Mouse (Mus musculus): ENCODE results near the gene Plgrkt. TPM values are rescaled to one million over a fixed set of nuclear protein-coding genes. Genes with fewer than 3 reads are reported as not detected.
"Not testable (repeated sequence)": the region's sequence is repeated elsewhere in the genome, so short reads cannot be mapped to it uniquely, and the experiment has no call there.

Plgrkt gene
- polyA plus RNA-seq (2014; fragmentation: Nextera tagmentation; extraction: Ambion mirVana): 60.7 and 68.4 TPM in 2 replicates

GRCm38 (mm10) chr19:29366969-29367622 is at the start of gene Plgrkt, which contains the start of gene Cd274:
TSS of gene Plgrkt (minus strand) at chr19:29367390.
TSS of gene Cd274 (plus strand) at chr19:29367455.
- Histone ChIP-seq H3K4me3 (ENCODE audit: low read depth, low read length) (peak within 1 kb of the TSS; percentile 37), H3K9ac (ENCODE audit: low read depth, low read length) (peak within 1 kb of the TSS; percentile 19; the same call in 1 of the 2 replicates), H3K27me3 (ENCODE audit: control insufficient read depth, insufficient read depth, low read length) (no peaks in the 10 kb centered on the region), H3K4me1 (replicated peaks; ENCODE audit: control insufficient read depth, insufficient read depth, low read length) (peaks cover 3% of the 10 kb centered on the region; the same call in 1 of the 2 replicates), H3K9me3 (ENCODE audit: control insufficient read depth, low read length) (no peaks in the 10 kb centered on the region), H3K4me2 (replicated peaks; ENCODE audit: low read depth, low read length) (peak within 1 kb of the TSS; percentile 67), H3K27ac (ENCODE audit: low read depth, low read length) (no peak within 1 kb of the TSS), H3K36me3 (ENCODE audit: control insufficient read depth, insufficient read depth, low read length) (no peaks in the 10 kb centered on the region)
- DNase-seq (ENCODE audit: low spot score) (peak; percentile 62), ATAC-seq (ENCODE audit: low FRiP score) (no peak)
- WGBS: 5% methylated on average over 26 of the region's 26 CpGs

DNA sequence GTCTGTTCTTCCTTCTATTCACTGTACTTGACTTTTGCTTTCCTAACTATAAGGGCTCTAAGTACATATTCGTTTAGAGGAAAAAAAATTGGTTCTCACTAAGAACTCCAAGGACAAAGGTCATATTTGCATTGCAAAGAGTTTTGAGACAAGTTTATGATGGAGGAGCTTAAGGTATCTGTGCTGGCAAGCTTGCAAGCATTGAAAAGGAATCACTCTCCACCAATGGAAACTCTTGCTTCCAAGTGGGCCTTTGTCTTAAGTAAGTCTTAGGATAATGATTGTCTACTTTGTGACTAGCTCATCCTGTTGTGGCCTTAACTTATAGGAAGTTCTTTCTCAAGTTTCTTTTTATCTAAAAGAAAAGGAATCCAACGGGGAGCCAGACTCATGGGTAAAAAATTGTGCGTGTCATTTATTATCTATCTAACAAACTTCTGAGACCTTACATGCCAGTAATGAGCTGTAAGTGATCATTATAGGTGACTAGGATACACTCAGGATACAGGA is 49.3 kb upstream of the Plgrkt start:
- H3K4me2 ChIP-seq (replicated peaks; ENCODE audit: low read depth, low read length): no peak overlapping the region
- no peak overlapping the region for H3K9ac ChIP-seq (ENCODE audit: low read depth, low read length)
- no peak overlapping the region for H3K4me3 ChIP-seq (ENCODE audit: low read depth, low read length)
- no peaks in the 10 kb centered on the region for H3K9me3 ChIP-seq (ENCODE audit: control insufficient read depth, low read length)
- H3K27ac ChIP-seq (ENCODE audit: low read depth, low read length): no peak overlapping the region
- ATAC-seq (ENCODE audit: low FRiP score) (no peak), DNase-seq (ENCODE audit: low spot score) (no peak)
- H3K27me3 ChIP-seq (ENCODE audit: control insufficient read depth, insufficient read depth, low read length): no peaks in the 10 kb centered on the region
- 83% methylated on average over 3 of the region's 3 CpGs for WGBS
- H3K36me3 ChIP-seq (ENCODE audit: control insufficient read depth, insufficient read depth, low read length): no peaks in the 10 kb centered on the region
- H3K4me1 ChIP-seq (replicated peaks; ENCODE audit: control insufficient read depth, insufficient read depth, low read length): no peaks in the 10 kb centered on the region

- not testable (repeated sequence) for H3K27ac ChIP-seq (ENCODE audit: low read depth, low read length); H3K27me3 ChIP-seq (ENCODE audit: control insufficient read depth, insufficient read depth, low read length); H3K4me3 ChIP-seq (ENCODE audit: low read depth, low read length); H3K4me1 ChIP-seq (replicated peaks; ENCODE audit: control insufficient read depth, insufficient read depth, low read length); H3K36me3 ChIP-seq (ENCODE audit: control insufficient read depth, insufficient read depth, low read length); ATAC-seq (ENCODE audit: low FRiP score); H3K9ac ChIP-seq (ENCODE audit: low read depth, low read length); H3K9me3 ChIP-seq (ENCODE audit: control insufficient read depth, low read length); DNase-seq (ENCODE audit: low spot score); H3K4me2 ChIP-seq (replicated peaks; ENCODE audit: low read depth, low read length)
Observed at GRCm38 (mm10) chr19:29414917-29415316, 47.7 kb upstream of the Plgrkt start.

GRCm38 (mm10) chr19:29414513-29414912 is 47.3 kb upstream of the Plgrkt start:
- H3K4me1 ChIP-seq (replicated peaks; ENCODE audit: control insufficient read depth, insufficient read depth, low read length): no peaks in the 10 kb centered on the region
- no peak for DNase-seq (ENCODE audit: low spot score)
- no peaks in the 10 kb centered on the region for H3K9me3 ChIP-seq (ENCODE audit: control insufficient read depth, low read length)
- WGBS: 82% methylated on average over 3 of the region's 3 CpGs
- H3K9ac ChIP-seq (ENCODE audit: low read depth, low read length): no peak overlapping the region
- no peaks in the 10 kb centered on the region for H3K36me3 ChIP-seq (ENCODE audit: control insufficient read depth, insufficient read depth, low read length)
- H3K4me3 ChIP-seq (ENCODE audit: low read depth, low read length): no peak overlapping the region
- H3K27me3 ChIP-seq (ENCODE audit: control insufficient read depth, insufficient read depth, low read length): no peaks in the 10 kb centered on the region
- no peak for ATAC-seq (ENCODE audit: low FRiP score)
- no peak overlapping the region for H3K27ac ChIP-seq (ENCODE audit: low read depth, low read length)
- H3K4me2 ChIP-seq (replicated peaks; ENCODE audit: low read depth, low read length): no peak overlapping the region

- Histone ChIP-seq H3K4me3 (ENCODE audit: low read depth, low read length) (no peak overlapping the region), H3K27me3 (ENCODE audit: control insufficient read depth, insufficient read depth, low read length) (no peaks in the 10 kb centered on the region), H3K9me3 (ENCODE audit: control insufficient read depth, low read length) (no peaks in the 10 kb centered on the region), H3K4me1 (replicated peaks; ENCODE audit: control insufficient read depth, insufficient read depth, low read length) (no peaks in the 10 kb centered on the region), H3K36me3 (ENCODE audit: control insufficient read depth, insufficient read depth, low read length) (no peaks in the 10 kb centered on the region), H3K27ac (ENCODE audit: low read depth, low read length) (no peak overlapping the region), H3K9ac (ENCODE audit: low read depth, low read length) (no peak overlapping the region), H3K4me2 (replicated peaks; ENCODE audit: low read depth, low read length) (no peak overlapping the region)
- DNase-seq (ENCODE audit: low spot score): peak; percentile 44
- no peak for ATAC-seq (ENCODE audit: low FRiP score)
- 71% methylated on average over 6 of the region's 6 CpGs for WGBS
Observed at GRCm38 (mm10) chr19:29412476-29413420, 45.6 kb upstream of the Plgrkt start.

DNA sequence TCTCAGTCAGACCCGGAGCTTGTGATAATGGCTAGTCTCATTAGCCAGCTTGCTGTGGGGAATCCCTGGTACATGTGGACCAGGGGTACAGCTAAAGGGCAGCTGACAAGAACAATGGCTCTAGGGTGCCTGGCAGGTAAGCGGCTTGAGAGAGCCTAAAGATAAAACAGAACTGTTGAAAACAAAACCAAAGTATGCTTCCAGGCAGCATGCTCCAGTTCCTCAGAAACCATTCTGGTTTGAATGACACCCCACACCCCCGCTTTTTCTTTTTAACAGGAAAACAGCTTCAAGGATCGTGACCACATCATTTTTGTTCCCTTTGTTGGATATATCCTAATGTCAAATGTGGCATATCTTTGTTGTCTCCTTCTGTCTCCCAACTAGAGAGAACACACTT is 43.4 kb upstream of the Plgrkt start, which contains the start of gene Pdcd1lg2:
Pdcd1lg2 (plus strand) TSS at position 301 of the 400 bp plus-strand sequence.
- Histone ChIP-seq H3K27ac (ENCODE audit: low read depth, low read length) (no peak within 1 kb of the TSS), H3K4me1 (replicated peaks; ENCODE audit: control insufficient read depth, insufficient read depth, low read length) (no peaks in the 10 kb centered on the region), H3K27me3 (ENCODE audit: control insufficient read depth, insufficient read depth, low read length) (no peaks in the 10 kb centered on the region), H3K4me3 (ENCODE audit: low read depth, low read length) (no peak within 1 kb of the TSS), H3K36me3 (ENCODE audit: control insufficient read depth, insufficient read depth, low read length) (no peaks in the 10 kb centered on the region), H3K9me3 (ENCODE audit: control insufficient read depth, low read length) (no peaks in the 10 kb centered on the region), H3K4me2 (replicated peaks; ENCODE audit: low read depth, low read length) (no peak within 1 kb of the TSS), H3K9ac (ENCODE audit: low read depth, low read length) (no peak within 1 kb of the TSS)
- no peak for ATAC-seq (ENCODE audit: low FRiP score)
- no peak for DNase-seq (ENCODE audit: low spot score)
- 85% methylated on average over 4 of the region's 4 CpGs for WGBS

DNA sequence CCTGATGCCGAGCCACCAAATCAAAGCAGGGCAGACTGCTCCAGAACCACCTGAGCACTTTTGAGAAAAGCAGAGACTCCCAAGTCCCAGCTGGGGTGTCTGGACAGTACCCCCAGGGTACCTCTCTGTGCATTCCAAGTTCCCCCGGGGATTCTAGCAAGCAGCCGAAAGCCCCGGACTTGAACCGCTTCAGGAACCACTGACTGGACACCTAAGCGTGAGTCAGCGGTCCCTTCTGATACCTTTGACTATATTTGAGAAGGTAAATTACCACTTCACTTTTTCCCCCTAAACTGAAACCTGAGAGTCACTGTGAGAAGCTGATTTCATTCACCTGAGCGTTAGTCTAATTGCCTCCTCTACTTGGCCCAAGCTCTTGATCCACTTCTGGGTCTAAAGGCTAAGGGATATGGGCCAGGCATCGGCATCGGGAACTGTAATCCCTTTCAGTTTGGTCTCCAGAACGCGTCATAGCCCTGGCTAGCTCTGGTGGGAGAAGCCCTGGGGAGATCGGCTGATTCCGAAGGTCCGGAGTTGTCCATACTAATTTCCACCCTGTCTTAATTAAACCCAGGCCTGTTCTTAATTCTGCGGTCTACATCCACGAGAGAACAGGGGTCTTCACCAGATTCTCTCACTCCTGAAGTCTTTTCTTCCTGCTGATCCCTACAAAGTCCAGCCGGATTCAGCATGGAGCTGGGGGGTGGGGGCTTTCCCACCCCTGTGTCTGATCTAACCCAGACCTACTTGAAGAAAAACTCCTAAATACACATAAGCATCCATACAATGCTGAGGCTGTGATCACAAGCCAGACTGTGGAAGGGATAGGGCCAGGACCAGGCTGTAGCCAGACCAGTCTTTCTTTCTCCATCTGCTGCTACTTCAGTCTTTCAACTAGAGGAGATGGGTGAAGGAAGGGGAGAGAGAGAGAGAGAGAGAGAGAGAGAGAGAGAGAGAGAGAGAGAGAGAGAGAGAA is 39.1 kb upstream of the Plgrkt start:
- Histone ChIP-seq H3K4me2 (replicated peaks; ENCODE audit: low read depth, low read length) (no peak overlapping the region), H3K27me3 (ENCODE audit: control insufficient read depth, insufficient read depth, low read length) (no peaks in the 10 kb centered on the region), H3K4me1 (replicated peaks; ENCODE audit: control insufficient read depth, insufficient read depth, low read length) (no peaks in the 10 kb centered on the region), H3K4me3 (ENCODE audit: low read depth, low read length) (no peak overlapping the region), H3K27ac (ENCODE audit: low read depth, low read length) (no peak overlapping the region), H3K9ac (ENCODE audit: low read depth, low read length) (no peak overlapping the region), H3K9me3 (ENCODE audit: control insufficient read depth, low read length) (no peaks in the 10 kb centered on the region), H3K36me3 (ENCODE audit: control insufficient read depth, insufficient read depth, low read length) (no peaks in the 10 kb centered on the region)
- WGBS: 76% methylated on average over 18 of the region's 18 CpGs
- ATAC-seq (ENCODE audit: low FRiP score) (no peak), DNase-seq (ENCODE audit: low spot score) (no peak)

DNA sequence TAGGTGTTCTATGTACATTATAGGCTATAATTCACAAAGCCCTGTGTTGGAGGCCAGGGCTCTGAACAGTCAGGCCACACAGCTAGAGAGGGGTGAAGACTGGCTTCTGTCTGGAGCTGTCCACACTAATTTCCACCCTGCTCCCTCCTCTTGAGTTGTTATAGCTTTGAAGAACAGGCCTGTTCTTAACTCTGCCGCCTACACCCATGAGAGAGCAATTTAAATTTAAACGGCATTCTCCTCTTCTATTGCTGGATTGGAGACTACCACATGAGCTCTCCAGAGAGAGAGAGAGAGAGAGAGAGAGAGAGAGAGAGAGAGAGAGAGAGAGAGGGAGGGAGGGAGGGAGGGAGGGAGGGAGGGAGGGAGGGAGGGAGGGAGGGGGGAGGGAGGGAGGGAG is 38.2 kb upstream of the Plgrkt start:
- no peak for ATAC-seq (ENCODE audit: low FRiP score)
- Histone ChIP-seq H3K36me3 (ENCODE audit: control insufficient read depth, insufficient read depth, low read length) (no peaks in the 10 kb centered on the region), H3K4me3 (ENCODE audit: low read depth, low read length) (no peak overlapping the region), H3K9ac (ENCODE audit: low read depth, low read length) (no peak overlapping the region), H3K27me3 (ENCODE audit: control insufficient read depth, insufficient read depth, low read length) (no peaks in the 10 kb centered on the region), H3K4me1 (replicated peaks; ENCODE audit: control insufficient read depth, insufficient read depth, low read length) (no peaks in the 10 kb centered on the region), H3K27ac (ENCODE audit: low read depth, low read length) (no peak overlapping the region), H3K4me2 (replicated peaks; ENCODE audit: low read depth, low read length) (no peak overlapping the region), H3K9me3 (ENCODE audit: control insufficient read depth, low read length) (no peaks in the 10 kb centered on the region)
- no peak for DNase-seq (ENCODE audit: low spot score)
- 65% methylated on average over 2 of the region's 2 CpGs for WGBS
